Mouse (Mus musculus): Measurements from ENCODE around the gene Lrrtm4. TPM values are rescaled to one million over a fixed set of nuclear protein-coding genes. Genes with fewer than 3 reads are reported as not detected.

Lrrtm4 gene
- total and polyA plus RNA-seq, 3 experiments = not detected

- Histone ChIP-seq H3K36me3 (ENCODE audit: control insufficient read depth in 1 of 2, insufficient read depth in 2 of 2, low read length in 2 of 2) (no peaks in the 10 kb centered on the region), H3K9ac (ENCODE audit: control insufficient read depth, low read depth, low read length, poor library complexity, severe bottlenecking) (no peak overlapping the region), H3K27ac (ENCODE audit: control insufficient read depth, low read depth, low read length) (no peak overlapping the region), H3K4me3 (ENCODE audit: control insufficient read depth in 1 of 2, insufficient read depth in 1 of 2, low read depth in 2 of 2, low read length in 2 of 2) (no peak overlapping the region), H3K9me3 (replicated peaks; ENCODE audit: insufficient read depth, low read length) (no peaks in the 10 kb centered on the region), H3K4me1 (ENCODE audit: control insufficient read depth in 1 of 2, insufficient read depth in 2 of 2, low read length in 2 of 2) (no peaks in the 10 kb centered on the region), H3K79me2 (ENCODE audit: control insufficient read depth, insufficient read depth, low read length, poor library complexity) (no peaks in the 10 kb centered on the region), H3K27me3 (ENCODE audit: control insufficient read depth in 1 of 2, insufficient read depth in 2 of 2, low read length in 2 of 2) (no peaks in the 10 kb centered on the region)
- TF ChIP-seq MXI1 (IDR thresholded peaks at IDR 0.05; ENCODE audit: low read depth, low read length) = no peak
- TF ChIP-seq CHD2 (IDR thresholded peaks at IDR 0.05; ENCODE audit: low read length) = no peak
- TF ChIP-seq MYC (IDR thresholded peaks at IDR 0.05; ENCODE audit: low read depth, low read length) = no peak
- no peak for TF ChIP-seq MAFK (IDR thresholded peaks at IDR 0.05; ENCODE audit: borderline replicate concordance, low read depth, low read length)
- no peak for TF ChIP-seq UBTF (IDR thresholded peaks at IDR 0.05; ENCODE audit: borderline replicate concordance, insufficient read depth, low read depth, low read length)
- TF ChIP-seq NELFE (IDR thresholded peaks at IDR 0.05; ENCODE audit: low read depth, low read length) = no peak
- TF ChIP-seq SIN3A (IDR thresholded peaks at IDR 0.05; ENCODE audit: low read length) = no peak
- TF ChIP-seq KAT2A (conservative IDR thresholded peaks at IDR 0.05; ENCODE audit: low read depth, low read length) = no peak
- no peak for TF ChIP-seq TCF12 (IDR thresholded peaks at IDR 0.05; ENCODE audit: low read depth, low read length)
- no peak for TF ChIP-seq GATA1 (IDR thresholded peaks at IDR 0.05; ENCODE audit: low read depth, low read length)
- no peak for TF ChIP-seq E2F4 (IDR thresholded peaks at IDR 0.05; ENCODE audit: borderline replicate concordance, low read depth, low read length)
- TF ChIP-seq USF1 (IDR thresholded peaks at IDR 0.05; ENCODE audit: low read depth, low read length) = no peak
- TF ChIP-seq SMC3 (IDR thresholded peaks at IDR 0.05; ENCODE audit: low read depth, low read length) = no peak
- TF ChIP-seq MEF2A (IDR thresholded peaks at IDR 0.05; ENCODE audit: extremely low read depth, insufficient replicate concordance, low read depth, low read length, poor library complexity, severe bottlenecking) = no peak
- TF ChIP-seq ZKSCAN1 (IDR thresholded peaks at IDR 0.05; ENCODE audit: low read depth, low read length) = no peak
- no peak for TF ChIP-seq MAX (IDR thresholded peaks at IDR 0.05; ENCODE audit: low read length)
- no peak for TF ChIP-seq RAD21 (IDR thresholded peaks at IDR 0.05; ENCODE audit: low read depth, low read length)
- DNase-seq (ENCODE audit: low read depth, low spot score) = no peak
These were observed 309.7 kb downstream of the Lrrtm4 start for GRCm38 (mm10) chr6:80328391-80328790.

- no peak for DNase-seq (ENCODE audit: low read depth, low spot score)
- H3K36me3 ChIP-seq (ENCODE audit: control insufficient read depth in 1 of 2, insufficient read depth in 2 of 2, low read length in 2 of 2) = no peaks in the 10 kb centered on the region
- no peaks in the 10 kb centered on the region for H3K9me3 ChIP-seq (replicated peaks; ENCODE audit: insufficient read depth, low read length)
- H3K79me2 ChIP-seq (ENCODE audit: control insufficient read depth, insufficient read depth, low read length, poor library complexity) = no peaks in the 10 kb centered on the region
- H3K4me3 ChIP-seq (ENCODE audit: control insufficient read depth in 1 of 2, insufficient read depth in 1 of 2, low read depth in 2 of 2, low read length in 2 of 2) = no peak overlapping the region
- no peak overlapping the region for H3K9ac ChIP-seq (ENCODE audit: control insufficient read depth, low read depth, low read length, poor library complexity, severe bottlenecking)
- H3K27me3 ChIP-seq (ENCODE audit: control insufficient read depth in 1 of 2, insufficient read depth in 2 of 2, low read length in 2 of 2) = no peaks in the 10 kb centered on the region
- H3K27ac ChIP-seq (ENCODE audit: control insufficient read depth, low read depth, low read length) = no peak overlapping the region
- no peak for TF ChIP-seq ZNF384 (IDR thresholded peaks at IDR 0.05; ENCODE audit: low read depth, low read length)
- TF ChIP-seq E2F4 (IDR thresholded peaks at IDR 0.05; ENCODE audit: borderline replicate concordance, low read depth, low read length) = no peak
- no peak for TF ChIP-seq SIN3A (IDR thresholded peaks at IDR 0.05; ENCODE audit: low read length)
- TF ChIP-seq MAZ (IDR thresholded peaks at IDR 0.05; ENCODE audit: low read depth, low read length) = no peak
- TF ChIP-seq MAX (IDR thresholded peaks at IDR 0.05; ENCODE audit: low read length) = no peak
- no peak for TF ChIP-seq USF2 (IDR thresholded peaks at IDR 0.05; ENCODE audit: borderline replicate concordance in 1 of 2, insufficient read depth in 1 of 2, low read depth in 1 of 2, low read length in 2 of 2)
- H3K4me1 ChIP-seq (ENCODE audit: control insufficient read depth in 1 of 2, insufficient read depth in 2 of 2, low read length in 2 of 2) = no peaks in the 10 kb centered on the region
These were observed 313.1 kb downstream of the Lrrtm4 start for GRCm38 (mm10) chr6:80331751-80332150.

All from MEL (cell line).